Mouse (Mus musculus) ES-E14 (cell line): ENCODE measurements around the gene Mamld1. TPM values are rescaled to one million over a fixed set of nuclear protein-coding genes. Genes with fewer than 3 reads are reported as not detected.

Experiments used
- DNase-seq: peaks from one replicate; pipeline ENCODE4 v3.0.0-alpha.2; 2013; ENCODE audit warnings: low read depth, low spot score
- H3K27ac ChIP-seq: 2 replicates; pipeline ENCODE4 v1.5.1; 2012; ENCODE audit warnings: low read depth, mild to moderate bottlenecking, low read length, moderate library complexity, mixed read lengths; ENCODE audit not compliant: poor library complexity, insufficient read depth, severe bottlenecking
- H3K36me3 ChIP-seq: 2 replicates; pipeline ENCODE4 v1.6.1; 2012; ENCODE audit warnings: mild to moderate bottlenecking, low read length, moderate library complexity, mixed read lengths; ENCODE audit not compliant: control insufficient read depth, poor library complexity, insufficient read depth, severe bottlenecking
- H3K4me1 ChIP-seq, 2 experiments: fragments of 150-350 bp in 1 of 2; sonication (generic) in 1 of 2; 2 replicates each; pipeline ENCODE4 v1.6.1; 2012; ENCODE audit warnings: low read length in 2 of 2, mild to moderate bottlenecking in 1 of 2, mixed read lengths in 1 of 2; ENCODE audit not compliant: control insufficient read depth in 2 of 2, insufficient read depth in 2 of 2, poor library complexity in 1 of 2
- H3K4me3 ChIP-seq, 2 experiments: fragments of 150-350 bp in 1 of 2; sonication (generic) in 1 of 2; 2 replicates each; pipeline ENCODE4 v1.5.1; 2012; ENCODE audit warnings: low read length in 2 of 2, low read depth in 1 of 2, mild to moderate bottlenecking in 1 of 2, mixed read lengths in 1 of 2; ENCODE audit not compliant: insufficient read depth in 1 of 2, poor library complexity in 1 of 2, severe bottlenecking in 1 of 2
- H3K9ac ChIP-seq: 2 replicates; pipeline ENCODE4 v1.6.1; 2012; ENCODE audit warnings: low read depth, mild to moderate bottlenecking, low read length, mixed read lengths; ENCODE audit not compliant: poor library complexity, insufficient read depth, severe bottlenecking
- H3K9me3 ChIP-seq: fragments of 150-350 bp; sonication (generic); 2 replicates; pipeline ENCODE4 v1.6.1; 2012; ENCODE audit warnings: low read depth, mild to moderate bottlenecking, low read length; ENCODE audit not compliant: control insufficient read depth, insufficient read depth
- CHD2 ChIP-seq: IDR thresholded peaks from 2 replicates; pipeline ENCODE4 v1.6.1; 2014; ENCODE audit warnings: mild to moderate bottlenecking, low read depth, low read length, inconsistent platforms
- HCFC1 ChIP-seq: IDR thresholded peaks from 2 replicates; pipeline ENCODE4 v1.6.1; 2012; ENCODE audit warnings: low read length, inconsistent platforms, borderline replicate concordance; ENCODE audit not compliant: insufficient read depth
- MAFK ChIP-seq: IDR thresholded peaks from 2 replicates; pipeline ENCODE4 v1.6.1; 2014; ENCODE audit warnings: mild to moderate bottlenecking, low read depth, low read length, inconsistent platforms; ENCODE audit not compliant: insufficient read depth
- ZC3H11A ChIP-seq: IDR thresholded peaks from 2 replicates; pipeline ENCODE4 v1.6.1; 2012; ENCODE audit warnings: low read depth, mild to moderate bottlenecking, inconsistent platforms, low read length, borderline replicate concordance
- ZNF384 ChIP-seq: IDR thresholded peaks from 2 replicates; pipeline ENCODE4 v1.6.1; 2012; ENCODE audit warnings: low read depth, low read length, inconsistent platforms
- in situ Hi-C, 2 experiments: fragments of 600-800 bp; cut with MboI; formaldehyde crosslinking; loops; one replicate each; pipeline ENCODE4 v1.15.1; 2025; ENCODE audit warnings: low sequenced_read_pairs in 2 of 2, inconsistent platforms in 1 of 2; ENCODE audit not compliant: unreplicated experiment in 2 of 2
- total RNA-seq: library from RNA; depleted of rRNA; stranded (reverse); fragments of 300-350 nt; gene quantifications from 2 replicates; pipeline ENCODE4 v1.2.3, GENCODE M21; 2012; rRNA removed

Mamld1 gene
- total RNA-seq, 1 experiment, result 0.13 TPM

DNA sequence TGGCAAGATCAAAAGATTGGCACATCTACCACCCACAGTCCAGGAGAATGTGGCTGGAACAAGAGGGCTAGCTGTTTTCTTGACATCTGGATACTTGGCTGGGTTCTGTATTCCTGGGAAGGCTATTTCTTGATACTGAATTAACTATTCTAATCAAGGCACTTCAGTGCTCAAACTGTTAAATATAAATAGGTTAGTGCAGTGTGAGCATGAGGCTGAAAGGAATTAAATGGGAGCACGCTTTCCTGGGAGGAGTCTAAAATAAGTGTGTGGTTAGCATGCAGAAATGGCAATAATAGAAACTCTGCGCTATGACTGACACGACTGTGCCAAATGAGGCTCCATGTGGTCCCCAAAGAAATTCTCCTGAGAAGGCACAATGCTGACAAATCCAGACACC is 131.5 kb downstream of the Mamld1 start:
- Histone ChIP-seq H3K36me3 (no peaks in the 10 kb centered on the region), H3K4me3 (no peak overlapping the region), H3K4me1 (no peaks in the 10 kb centered on the region), H3K27ac (no peak overlapping the region), H3K9ac (no peak overlapping the region), H3K9me3 (no peaks in the 10 kb centered on the region)
- no peak for TF ChIP-seq ZNF384
- TF ChIP-seq HCFC1, result no peak
- no peak for TF ChIP-seq MAFK
- TF ChIP-seq ZC3H11A, result no peak
- TF ChIP-seq CHD2, result no peak
- no peak for DNase-seq
- in situ Hi-C loops, result no loop called here

GRCm38 (mm10) chrX:71183671-71184070 is 133.6 kb downstream of the Mamld1 start:
- in situ Hi-C loops, result no loop called here
- Histone ChIP-seq H3K4me1 (no peaks in the 10 kb centered on the region), H3K9ac (no peak overlapping the region), H3K9me3 (no peaks in the 10 kb centered on the region), H3K36me3 (no peaks in the 10 kb centered on the region), H3K4me3 (no peak overlapping the region), H3K27ac (no peak overlapping the region)
- no peak for DNase-seq
- TF ChIP-seq HCFC1 (no peak), ZNF384 (no peak), MAFK (no peak), ZC3H11A (no peak), CHD2 (no peak)

- H3K9ac ChIP-seq, result no peak overlapping the region
- H3K27ac ChIP-seq, result no peak overlapping the region
- H3K9me3 ChIP-seq, result no peaks in the 10 kb centered on the region
- H3K36me3 ChIP-seq, result no peaks in the 10 kb centered on the region
- no peak for DNase-seq
- no peaks in the 10 kb centered on the region for H3K4me1 ChIP-seq
- TF ChIP-seq ZC3H11A, result no peak
- TF ChIP-seq ZNF384, result no peak
- no peak for TF ChIP-seq CHD2
- no peak for TF ChIP-seq MAFK
- TF ChIP-seq HCFC1, result no peak
- no peak overlapping the region for H3K4me3 ChIP-seq
- in situ Hi-C loops, result no loop called here
Measured at GRCm38 (mm10) chrX:71186396-71186795, 136.3 kb downstream of the Mamld1 start.

- Histone ChIP-seq H3K27ac (no peak overlapping the region), H3K36me3 (no peaks in the 10 kb centered on the region), H3K4me3 (no peak overlapping the region), H3K9me3 (no peaks in the 10 kb centered on the region), H3K9ac (no peak overlapping the region), H3K4me1 (no peaks in the 10 kb centered on the region)
- in situ Hi-C loops, result no loop called here
- TF ChIP-seq MAFK, result no peak
- no peak for TF ChIP-seq HCFC1
- no peak for TF ChIP-seq CHD2
- no peak for TF ChIP-seq ZNF384
- no peak for TF ChIP-seq ZC3H11A
- no peak for DNase-seq
Measured at GRCm38 (mm10) chrX:71204776-71205175, 154.7 kb downstream of the Mamld1 start.

Other genes starting within 250 kb of the Mamld1 start
- gene Mtm1, start 160.5 kb downstream of the Mamld1 start, total RNA-seq, result 3.4 and 4.3 TPM in 2 replicates